Mouse (Mus musculus): Measurements from ENCODE around the gene Lenep. TPM values are rescaled to one million over a fixed set of nuclear protein-coding genes. Genes with fewer than 3 reads are reported as not detected.

The Lenep gene
- polyA plus RNA-seq, 1 experiment from 2014 or later = 2.3 TPM

DNA sequence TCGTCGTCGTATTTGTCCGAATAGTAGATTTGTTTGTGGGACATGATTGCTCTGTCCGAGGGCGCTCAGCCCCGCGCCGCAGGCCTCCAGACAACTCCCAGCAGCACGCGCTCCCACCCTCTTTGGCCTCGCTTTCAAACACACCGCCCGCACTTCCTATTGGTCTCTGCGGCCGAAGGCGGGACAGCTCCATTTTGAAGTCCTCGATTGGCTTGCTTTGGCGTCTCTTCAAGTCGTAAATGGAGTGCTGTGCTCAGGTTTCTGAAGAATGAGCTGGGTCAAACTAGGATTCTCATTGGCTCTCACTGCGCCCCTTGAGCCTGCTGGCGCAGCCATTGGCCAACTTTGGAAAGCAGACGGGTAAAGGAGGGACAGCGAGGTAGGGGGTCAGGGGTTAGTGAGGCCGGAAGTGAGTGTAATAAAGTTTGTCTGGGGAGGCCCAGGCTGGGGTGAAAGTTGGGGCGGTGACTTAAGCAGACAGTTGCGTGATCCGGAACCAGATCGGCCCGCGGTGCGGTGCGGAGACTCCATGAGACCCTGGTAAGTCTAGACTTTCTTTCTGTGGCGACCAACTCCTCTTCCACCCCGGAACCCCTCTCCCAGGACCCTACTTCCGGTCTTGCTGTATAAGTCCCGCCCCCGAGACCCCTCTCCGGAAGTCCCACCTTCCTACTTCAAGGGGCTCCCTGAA lies 15.7 kb upstream of the Lenep start, which contains the start of the genes Cks1b and Shc1:
Gene Cks1b (minus strand): TSS at position 214 of the 691 bp plus-strand sequence.
Gene Shc1 (plus strand): TSS at position 274 of the 691 bp plus-strand sequence.
- Histone ChIP-seq H3K4me3 (peak within 1 kb of the TSS; percentile 60), H3K27me3 (replicated peaks) (no peaks in the 10 kb centered on the region), H3K9me3 (no peaks in the 10 kb centered on the region), H3K27ac (peak within 1 kb of the TSS; percentile 83), H3K4me1 (peaks cover 37% of the 10 kb centered on the region), H3K9ac (peak within 1 kb of the TSS; percentile 65), H3K4me2 (peak within 1 kb of the TSS; percentile 98), H3K36me3 (replicated peaks) (peaks cover 10% of the 10 kb centered on the region)
- under 1% methylated on average over 39 of the region's 39 CpGs for WGBS
- peak; percentile 97 for ATAC-seq (replicated peaks)

DNA sequence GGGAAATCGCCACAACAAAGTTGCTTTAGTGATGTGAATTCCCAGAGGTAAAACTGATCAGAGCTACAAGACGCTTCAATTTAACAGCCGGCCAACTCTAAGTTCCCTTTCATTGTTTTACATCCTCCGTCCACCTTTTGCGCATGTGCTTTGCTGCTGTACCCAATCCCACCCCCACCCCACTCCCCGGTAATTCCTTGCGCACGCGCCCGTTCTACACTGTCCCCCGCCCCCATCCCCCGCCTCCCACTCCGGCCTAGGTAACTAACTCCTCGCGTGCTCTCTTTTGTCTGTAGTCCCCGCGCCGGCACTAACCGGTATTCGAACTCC lies 15.2 kb upstream of the Lenep start:
- H3K9ac ChIP-seq = peak overlapping the region; percentile 37
- peak overlapping the region; percentile 83 for H3K27ac ChIP-seq
- under 1% methylated on average over 20 of the region's 20 CpGs for WGBS
- peaks cover 37% of the 10 kb centered on the region for H3K4me1 ChIP-seq
- peak overlapping the region; percentile 60 for H3K4me3 ChIP-seq
- no peaks in the 10 kb centered on the region for H3K9me3 ChIP-seq
- H3K27me3 ChIP-seq (replicated peaks) = no peaks in the 10 kb centered on the region
- peaks cover 10% of the 10 kb centered on the region for H3K36me3 ChIP-seq (replicated peaks)
- peak overlapping the region; percentile 98 for H3K4me2 ChIP-seq
- ATAC-seq (replicated peaks) = peak; percentile 57

GRCm38 (mm10) chr3:89417131-89417530 lies 14.5 kb upstream of the Lenep start:
- H3K9ac ChIP-seq = peak overlapping the region; percentile 37
- peak overlapping the region; percentile 98 for H3K4me2 ChIP-seq
- H3K27me3 ChIP-seq (replicated peaks) = no peaks in the 10 kb centered on the region
- WGBS = 30% methylated on average over 2 of the region's 2 CpGs
- no peaks in the 10 kb centered on the region for H3K9me3 ChIP-seq
- peaks cover 35% of the 10 kb centered on the region for H3K4me1 ChIP-seq
- H3K4me3 ChIP-seq = peak overlapping the region; percentile 60
- peak overlapping the region; percentile 83 for H3K27ac ChIP-seq
- ATAC-seq (replicated peaks) = no peak
- H3K36me3 ChIP-seq (replicated peaks) = peaks cover 10% of the 10 kb centered on the region

DNA sequence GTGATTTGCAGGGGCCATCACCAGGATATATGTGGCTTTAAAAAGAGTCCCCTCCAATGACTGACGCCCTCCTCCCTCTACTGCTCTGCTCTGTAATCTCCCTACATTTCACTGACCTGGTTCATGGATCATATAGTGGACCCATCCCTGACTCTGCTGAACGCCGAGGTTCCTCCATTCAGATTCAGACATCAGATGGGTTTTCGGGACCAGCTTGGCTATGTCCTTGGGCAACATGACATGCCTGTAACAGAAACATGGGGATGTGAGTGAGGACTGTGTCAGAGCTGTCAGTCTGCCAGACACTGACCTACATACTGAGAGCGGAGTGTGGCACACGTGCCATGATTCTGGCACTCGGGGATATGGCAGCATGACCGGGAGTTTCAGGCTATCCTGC lies 13.6 kb upstream of the Lenep start:
- Histone ChIP-seq H3K36me3 (replicated peaks) (peaks cover 10% of the 10 kb centered on the region), H3K9me3 (no peaks in the 10 kb centered on the region), H3K27ac (no peak overlapping the region), H3K4me1 (peaks cover 27% of the 10 kb centered on the region), H3K4me2 (no peak overlapping the region), H3K9ac (no peak overlapping the region), H3K4me3 (no peak overlapping the region), H3K27me3 (replicated peaks) (no peaks in the 10 kb centered on the region)
- no peak for ATAC-seq (replicated peaks)
- 98% methylated on average over 8 of the region's 8 CpGs for WGBS

GRCm38 (mm10) chr3:89411490-89412393 lies 9.1 kb upstream of the Lenep start, which contains the start of gene Flad1:
TSS of gene Flad1 (minus strand) at chr3:89411870.
- H3K4me1 ChIP-seq = peaks cover 19% of the 10 kb centered on the region
- 6% methylated on average over 28 of the region's 28 CpGs for WGBS
- peaks cover 15% of the 10 kb centered on the region for H3K36me3 ChIP-seq (replicated peaks)
- peak within 1 kb of the TSS; percentile 65 for H3K27ac ChIP-seq
- ATAC-seq (replicated peaks) = peak; percentile 99
- peak within 1 kb of the TSS; percentile 75 for H3K4me2 ChIP-seq
- peak within 1 kb of the TSS; percentile 47 for H3K9ac ChIP-seq
- H3K4me3 ChIP-seq = peak within 1 kb of the TSS; percentile 44
- no peaks in the 10 kb centered on the region for H3K27me3 ChIP-seq (replicated peaks)
- no peaks in the 10 kb centered on the region for H3K9me3 ChIP-seq

- Histone ChIP-seq H3K27me3 (replicated peaks) (no peaks in the 10 kb centered on the region), H3K4me3 (peak overlapping the region; percentile 44), H3K9ac (peak overlapping the region; percentile 47), H3K36me3 (replicated peaks) (peaks cover 15% of the 10 kb centered on the region), H3K9me3 (no peaks in the 10 kb centered on the region), H3K4me2 (peak overlapping the region; percentile 75), H3K4me1 (peaks cover 16% of the 10 kb centered on the region), H3K27ac (peak overlapping the region; percentile 65)
- WGBS = 86% methylated on average over 10 of the region's 10 CpGs
- no peak for ATAC-seq (replicated peaks)
Measured at GRCm38 (mm10) chr3:89410864-89411263, 8.3 kb upstream of the Lenep start.

GRCm38 (mm10) chr3:89409701-89410100 lies 7.1 kb upstream of the Lenep start:
- H3K4me1 ChIP-seq = peaks cover 16% of the 10 kb centered on the region
- no peak overlapping the region for H3K9ac ChIP-seq
- no peak overlapping the region for H3K4me2 ChIP-seq
- H3K9me3 ChIP-seq = no peaks in the 10 kb centered on the region
- ATAC-seq (replicated peaks) = no peak
- 98% methylated on average over 3 of the region's 3 CpGs for WGBS
- H3K27me3 ChIP-seq (replicated peaks) = no peaks in the 10 kb centered on the region
- peaks cover 9% of the 10 kb centered on the region for H3K36me3 ChIP-seq (replicated peaks)
- H3K27ac ChIP-seq = no peak overlapping the region
- no peak overlapping the region for H3K4me3 ChIP-seq

GRCm38 (mm10) chr3:89408448-89408847 lies 5.9 kb upstream of the Lenep start:
- 0 out of 2 replicates have a peak, but pooled peaks cover 8% of the 10 kb centered on the region for H3K36me3 ChIP-seq (replicated peaks)
- no peaks in the 10 kb centered on the region for H3K27me3 ChIP-seq (replicated peaks)
- 63% methylated on average over 16 of the region's 16 CpGs for WGBS
- ATAC-seq (replicated peaks) = no peak
- no peak overlapping the region for H3K4me3 ChIP-seq
- no peaks in the 10 kb centered on the region for H3K9me3 ChIP-seq
- peaks cover 16% of the 10 kb centered on the region for H3K4me1 ChIP-seq
- H3K4me2 ChIP-seq = no peak overlapping the region
- H3K9ac ChIP-seq = no peak overlapping the region
- H3K27ac ChIP-seq = no peak overlapping the region

DNA sequence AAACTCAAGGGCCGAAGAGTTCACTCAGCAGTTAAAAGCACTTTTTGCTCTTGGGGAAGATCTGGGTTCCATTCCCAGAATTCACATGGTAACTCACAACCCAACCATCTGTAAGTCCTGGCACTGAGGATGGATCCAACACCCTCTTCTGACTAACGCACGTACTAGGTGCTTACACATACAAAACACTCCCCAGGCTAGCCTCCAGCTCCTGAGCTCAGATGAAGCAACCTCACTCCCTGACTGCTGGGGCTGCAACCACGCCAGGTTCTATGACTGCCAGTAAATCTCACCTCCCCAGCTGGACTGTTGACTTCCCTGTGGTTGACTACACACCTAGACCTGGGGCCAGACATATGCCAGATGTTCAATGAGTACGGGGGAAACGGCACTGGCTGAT lies 4.3 kb upstream of the Lenep start:
- no peak for ATAC-seq (replicated peaks)
- no peak overlapping the region for H3K4me3 ChIP-seq
- no peaks in the 10 kb centered on the region for H3K9me3 ChIP-seq
- H3K4me1 ChIP-seq = peaks cover 16% of the 10 kb centered on the region
- WGBS = 93% methylated on average over 6 of the region's 6 CpGs
- H3K27ac ChIP-seq = no peak overlapping the region
- H3K4me2 ChIP-seq = no peak overlapping the region
- no peak overlapping the region for H3K9ac ChIP-seq
- 0 out of 2 replicates have a peak, but pooled peaks cover 8% of the 10 kb centered on the region for H3K36me3 ChIP-seq (replicated peaks)
- H3K27me3 ChIP-seq (replicated peaks) = no peaks in the 10 kb centered on the region

DNA sequence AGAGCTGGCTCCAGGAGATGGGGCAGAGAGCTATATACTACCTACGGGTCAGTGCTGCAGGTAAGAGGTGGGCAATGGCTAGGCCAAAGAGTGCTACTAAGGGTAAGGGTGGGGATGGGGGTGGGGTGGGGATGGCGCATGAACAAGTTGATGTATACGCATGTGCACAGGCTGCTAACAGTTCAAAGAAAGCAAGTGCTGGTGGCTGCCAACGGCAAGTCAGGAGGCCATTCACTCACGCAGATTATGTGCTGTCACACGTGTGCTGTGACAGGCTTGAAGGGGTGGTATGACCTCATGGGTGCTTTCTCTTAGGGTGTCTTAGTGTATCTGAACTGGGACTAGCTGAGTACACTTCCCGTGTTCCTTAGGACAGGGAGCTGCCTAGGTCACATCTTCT lies 1.3 kb downstream of the Lenep start:
- Histone ChIP-seq H3K27me3 (replicated peaks) (peaks cover 3% of the 10 kb centered on the region), H3K27ac (no peak overlapping the region), H3K4me2 (no peak overlapping the region), H3K9me3 (no peaks in the 10 kb centered on the region), H3K4me3 (no peak overlapping the region), H3K9ac (no peak overlapping the region), H3K36me3 (replicated peaks) (0 out of 2 replicates have a peak, but pooled peaks cover 4% of the 10 kb centered on the region), H3K4me1 (peaks cover 7% of the 10 kb centered on the region)
- ATAC-seq (replicated peaks) = no peak
- 92% methylated on average over 7 of the region's 7 CpGs for WGBS

DNA sequence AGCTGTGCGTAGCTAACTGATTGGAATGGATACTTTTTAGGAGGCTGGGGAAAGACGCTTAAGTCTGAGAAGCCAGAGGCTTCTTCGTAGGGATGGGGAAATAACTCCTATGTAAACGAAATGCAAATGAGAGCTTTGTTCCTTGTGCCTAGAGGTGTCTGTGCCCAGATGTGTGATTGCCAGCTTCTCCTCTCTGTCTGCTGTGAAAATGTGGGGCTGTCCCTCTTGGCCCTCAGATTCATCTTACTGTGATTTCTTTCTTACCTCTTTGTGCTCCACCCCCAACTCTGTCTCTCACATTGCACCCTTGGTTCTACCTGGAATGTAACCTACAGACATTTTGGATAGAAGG lies 6.0 kb downstream of the Lenep start:
- Histone ChIP-seq H3K27ac (no peak overlapping the region), H3K9me3 (no peaks in the 10 kb centered on the region), H3K4me3 (peak overlapping the region; percentile 41), H3K9ac (peak overlapping the region; percentile 34), H3K36me3 (replicated peaks) (no peaks in the 10 kb centered on the region), H3K4me1 (peaks cover 53% of the 10 kb centered on the region), H3K27me3 (replicated peaks) (peaks cover 24% of the 10 kb centered on the region), H3K4me2 (peak overlapping the region; percentile 100)
- no peak for ATAC-seq (replicated peaks)
- 2% methylated on average over 4 of the region's 4 CpGs for WGBS
